Mouse (Mus musculus) lung, embryonic 14.5 days (tissue): ENCODE measurements at regions not wholly inside any gene's neighbourhood (a gene's known extent, or its start where the extent isn't known, plus 50 kb on each side); places are given as distances from the start of the nearest gene placed in this dataset.

Experiments
- ATAC-seq: fragments of 200-750 bp; cut with Nextera tagmentation; 2 replicates; pipeline ENCODE4 v1.8.0; 2017; ENCODE audit warnings: mild to moderate bottlenecking, moderate TSS enrichment, moderate library complexity; ENCODE audit not compliant: insufficient read depth
- DNase-seq: peaks from one replicate; pipeline ENCODE4 v3.0.0-alpha.2; 2015
- H3K27ac ChIP-seq: fragments of 300-500 bp; sonication (generic); 2 replicates; pipeline ENCODE4 v1.5.1; 2014; ENCODE audit warnings: low read depth, mild to moderate bottlenecking, moderate library complexity
- H3K27me3 ChIP-seq: fragments of 300-500 bp; sonication (generic); 2 replicates; pipeline ENCODE4 v1.6.1; 2014; ENCODE audit warnings: low read length, control low read depth; ENCODE audit not compliant: insufficient read depth
- H3K36me3 ChIP-seq: fragments of 300-500 bp; sonication (generic); 2 replicates; pipeline ENCODE4 v1.6.1; 2014; ENCODE audit warnings: control low read depth; ENCODE audit not compliant: insufficient read depth
- H3K4me1 ChIP-seq: fragments of 300-500 bp; sonication (generic); 2 replicates; pipeline ENCODE4 v1.6.1; 2014; ENCODE audit warnings: antibody characterized with exemption, control low read depth; ENCODE audit not compliant: insufficient read depth
- H3K4me2 ChIP-seq: fragments of 300-500 bp; sonication (generic); 2 replicates; pipeline ENCODE4 v1.6.1; 2014; ENCODE audit warnings: mild to moderate bottlenecking
- H3K4me3 ChIP-seq: fragments of 300-500 bp; sonication (generic); 2 replicates; pipeline ENCODE4 v1.5.1; 2014; ENCODE audit warnings: low read depth, low read length
- H3K9ac ChIP-seq: fragments of 300-500 bp; sonication (generic); 2 replicates; pipeline ENCODE4 v1.6.1; 2014
- H3K9me3 ChIP-seq: fragments of 300-500 bp; sonication (generic); 2 replicates; pipeline ENCODE4 v1.6.1; 2016; ENCODE audit warnings: low read depth, low read length, control low read depth
- CTCF ChIP-seq: IDR thresholded peaks from 2 replicates; pipeline ENCODE4 v1.5.1; 2016; ENCODE audit warnings: antibody characterized with exemption, low read depth
- WGBS: fragments of 180-500 bp; shearing (Covaris S2); extraction: QIAGEN DNeasy Blood & Tissue Kit; methylation state at CpG from one replicate; pipeline ENCODE4 v1.1.7; 2014; 5-methylcytosine and 5-hydroxymethylcytosine counted together

DNA sequence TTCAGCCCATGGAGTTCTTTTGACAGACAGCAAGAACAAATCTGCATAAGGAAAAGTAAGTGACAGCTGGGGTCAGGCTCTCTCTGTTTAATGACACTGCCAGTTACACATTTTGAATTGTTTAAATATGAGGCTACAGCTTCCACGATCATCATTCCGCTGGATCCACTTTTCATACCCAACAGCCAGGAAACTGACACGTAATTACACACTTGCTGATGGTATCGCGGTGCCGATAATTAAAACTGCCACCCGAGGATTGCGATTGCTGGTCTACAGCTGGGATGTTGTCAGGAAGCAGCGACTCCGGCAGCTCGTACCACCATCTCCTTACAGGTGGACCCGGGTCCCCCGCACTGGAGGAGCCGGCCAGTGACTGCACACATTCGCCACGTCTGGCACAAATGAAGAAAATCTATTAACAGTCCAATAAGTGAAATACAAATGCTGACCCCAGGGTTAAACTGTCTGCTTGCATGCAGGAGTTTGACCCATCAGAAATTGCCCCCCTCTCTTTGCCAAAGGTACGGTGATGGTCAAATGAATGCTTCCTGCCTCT lies 217.3 kb upstream of the Mgmt start:
- peaks cover 5% of the 10 kb centered on the region; the same call in 1 of the 2 replicates for H3K4me1 ChIP-seq
- no peaks in the 10 kb centered on the region for H3K9me3 ChIP-seq
- ATAC-seq = no peak
- H3K4me2 ChIP-seq = no peak overlapping the region
- no peak overlapping the region for H3K27ac ChIP-seq
- H3K27me3 ChIP-seq = peaks cover 14% of the 10 kb centered on the region
- H3K4me3 ChIP-seq = no peak overlapping the region
- TF ChIP-seq CTCF = no peak
- no peaks in the 10 kb centered on the region for H3K36me3 ChIP-seq
- no peak overlapping the region for H3K9ac ChIP-seq
- no peak for DNase-seq
- 53% methylated on average over 17 of the region's 17 CpGs for WGBS

DNA sequence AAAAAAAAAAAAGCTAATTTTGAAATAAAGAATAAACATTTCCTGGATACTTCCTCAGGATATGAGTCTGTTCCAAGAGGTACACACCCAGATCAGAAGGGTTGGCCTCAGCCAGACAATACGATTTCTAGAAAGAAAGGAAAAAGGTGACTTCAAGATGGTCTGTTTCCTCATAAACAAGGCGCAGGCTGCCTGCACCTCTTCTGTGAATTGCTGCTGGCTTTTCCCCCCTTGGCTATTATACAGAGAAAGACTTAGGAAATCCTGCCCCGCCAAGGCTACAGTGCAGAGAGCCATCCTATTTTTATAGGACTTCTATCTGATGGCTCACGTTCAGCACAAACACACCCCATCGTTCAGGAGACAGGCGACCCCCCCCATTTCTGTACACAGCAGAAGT lies 204.8 kb upstream of the Mgmt start:
- Histone ChIP-seq H3K27me3 (peaks cover 15% of the 10 kb centered on the region), H3K4me1 (peaks cover 7% of the 10 kb centered on the region; the same call in 1 of the 2 replicates), H3K9ac (no peak overlapping the region), H3K4me2 (0 out of 2 replicates have a peak overlapping the region, but pooled peaks have one; percentile 29), H3K27ac (no peak overlapping the region), H3K4me3 (no peak overlapping the region), H3K9me3 (no peaks in the 10 kb centered on the region), H3K36me3 (no peaks in the 10 kb centered on the region)
- ATAC-seq (no peak; the same call in 1 of the 2 replicates), DNase-seq (no peak)
- TF ChIP-seq CTCF = no peak
- WGBS = 27% methylated on average over 6 of the region's 6 CpGs

DNA sequence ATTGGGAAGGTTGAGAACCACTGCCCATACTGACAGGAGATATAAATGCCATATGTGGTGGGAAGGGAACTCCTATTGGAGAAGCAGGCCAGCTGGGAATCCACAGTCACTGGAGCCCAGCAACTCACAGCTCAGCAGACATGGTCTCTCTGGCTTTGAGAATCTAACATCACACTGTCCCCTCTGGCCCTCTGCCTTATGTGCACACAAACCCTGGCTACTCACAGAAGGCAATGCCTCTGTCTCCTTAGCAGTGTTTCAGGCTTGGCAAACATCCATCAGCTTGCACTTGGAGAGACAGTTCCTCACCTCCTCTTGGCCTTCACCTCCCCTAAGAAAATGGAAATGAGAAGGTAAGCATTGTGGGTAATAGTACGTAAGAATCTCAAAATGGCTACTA lies 188.2 kb upstream of the Mgmt start:
- ATAC-seq (no peak), DNase-seq (peak; percentile 25)
- TF ChIP-seq CTCF = no peak
- H3K4me3 ChIP-seq = no peak overlapping the region
- no peaks in the 10 kb centered on the region for H3K9me3 ChIP-seq
- H3K4me2 ChIP-seq = no peak overlapping the region
- H3K36me3 ChIP-seq = no peaks in the 10 kb centered on the region
- 98% methylated on average over 1 of the region's 1 CpGs for WGBS
- H3K9ac ChIP-seq = no peak overlapping the region
- H3K4me1 ChIP-seq = no peaks in the 10 kb centered on the region
- H3K27ac ChIP-seq = no peak overlapping the region
- H3K27me3 ChIP-seq = 0 out of 2 replicates have a peak, but pooled peaks cover 3% of the 10 kb centered on the region

DNA sequence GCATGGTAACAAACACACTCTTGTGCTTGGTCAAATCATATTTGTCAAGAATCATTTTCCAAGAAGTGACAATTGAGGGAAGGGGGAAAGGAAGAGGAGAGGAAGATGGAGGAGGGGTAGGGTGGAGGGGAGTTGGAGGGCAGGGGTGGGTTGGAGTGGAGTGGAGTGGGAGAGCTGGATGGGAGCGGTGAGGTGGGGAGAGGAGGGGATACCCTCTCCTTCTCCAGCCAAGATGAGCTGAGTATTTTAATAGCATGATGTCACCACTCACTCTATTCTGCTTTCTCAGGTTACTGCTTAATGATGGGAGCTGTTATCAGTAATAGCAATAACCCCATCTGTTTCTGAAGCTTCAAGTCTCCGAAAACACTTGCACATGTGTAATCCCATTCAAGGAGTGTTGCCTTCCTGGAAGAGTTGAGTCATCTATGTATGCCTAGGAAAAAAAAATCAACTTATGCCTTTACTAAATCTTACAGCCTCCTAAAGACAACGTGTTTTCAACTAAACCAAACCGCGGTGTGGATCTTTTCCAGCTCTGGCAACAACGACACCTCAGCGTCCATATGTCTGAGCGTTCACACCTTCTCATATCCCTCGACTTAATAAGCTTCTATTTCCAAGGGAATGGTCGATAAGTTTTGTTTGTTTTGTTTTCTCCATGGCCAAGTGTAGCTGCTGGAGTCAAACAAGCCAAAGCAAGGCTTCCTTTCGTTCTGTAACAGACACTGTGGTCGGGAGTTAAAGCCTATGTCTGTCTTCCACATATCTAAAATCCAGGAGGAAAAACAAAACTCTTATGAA lies 187.0 kb upstream of the Mgmt start:
- Histone ChIP-seq H3K4me1 (no peaks in the 10 kb centered on the region), H3K27ac (no peak overlapping the region), H3K9ac (no peak overlapping the region), H3K4me3 (no peak overlapping the region), H3K27me3 (0 out of 2 replicates have a peak, but pooled peaks cover 3% of the 10 kb centered on the region), H3K36me3 (no peaks in the 10 kb centered on the region), H3K9me3 (no peaks in the 10 kb centered on the region), H3K4me2 (no peak overlapping the region)
- 44% methylated on average over 12 of the region's 12 CpGs for WGBS
- no peak for TF ChIP-seq CTCF
- ATAC-seq (0 out of 2 replicates have a peak, but pooled peaks have one; percentile 21), DNase-seq (no peak)

DNA sequence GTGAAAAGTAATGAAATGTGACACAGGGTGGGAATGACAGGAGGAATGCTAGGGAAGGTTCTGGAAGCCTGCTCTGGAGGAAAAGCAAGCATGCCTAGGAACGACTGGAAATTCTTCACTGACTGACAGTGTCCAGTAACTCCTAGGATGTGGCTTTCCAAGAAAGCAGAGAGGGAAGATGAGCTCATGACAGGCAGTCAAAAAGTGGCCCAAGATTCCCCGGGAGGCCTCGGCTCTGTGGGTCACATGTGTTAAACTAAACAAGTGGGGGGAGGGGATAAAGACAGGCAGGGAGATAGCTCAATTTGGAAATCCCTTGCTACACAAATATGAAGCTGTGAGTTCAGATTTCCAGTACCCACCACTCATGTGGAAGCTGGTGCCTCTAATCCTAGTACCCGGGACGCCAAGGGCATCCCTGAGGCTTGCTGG lies 186.4 kb upstream of the Mgmt start:
- DNase-seq (peak; percentile 21), ATAC-seq (0 out of 2 replicates have a peak, but pooled peaks have one; percentile 11)
- Histone ChIP-seq H3K9ac (no peak overlapping the region), H3K4me2 (no peak overlapping the region), H3K27ac (no peak overlapping the region), H3K4me1 (no peaks in the 10 kb centered on the region), H3K36me3 (no peaks in the 10 kb centered on the region), H3K27me3 (0 out of 2 replicates have a peak, but pooled peaks cover 3% of the 10 kb centered on the region), H3K9me3 (no peaks in the 10 kb centered on the region), H3K4me3 (no peak overlapping the region)
- 41% methylated on average over 5 of the region's 5 CpGs for WGBS
- TF ChIP-seq CTCF = no peak

GRCm38 (mm10) chr7:136710653-136711052 lies 183.8 kb upstream of the Mgmt start:
- Histone ChIP-seq H3K27ac (no peak overlapping the region), H3K36me3 (no peaks in the 10 kb centered on the region), H3K9ac (no peak overlapping the region), H3K27me3 (no peaks in the 10 kb centered on the region), H3K9me3 (no peaks in the 10 kb centered on the region), H3K4me1 (no peaks in the 10 kb centered on the region), H3K4me2 (no peak overlapping the region), H3K4me3 (no peak overlapping the region)
- 79% methylated on average over 3 of the region's 3 CpGs for WGBS
- no peak for DNase-seq
- TF ChIP-seq CTCF = no peak
- no peak; the same call in 1 of the 2 replicates for ATAC-seq

GRCm38 (mm10) chr7:136712962-136713640 lies 181.3 kb upstream of the Mgmt start:
- no peaks in the 10 kb centered on the region for H3K36me3 ChIP-seq
- no peak overlapping the region for H3K9ac ChIP-seq
- H3K9me3 ChIP-seq = no peaks in the 10 kb centered on the region
- no peaks in the 10 kb centered on the region for H3K4me1 ChIP-seq
- no peak overlapping the region for H3K4me2 ChIP-seq
- no peaks in the 10 kb centered on the region for H3K27me3 ChIP-seq
- DNase-seq (peak; percentile 64), ATAC-seq (no peak; the same call in 1 of the 2 replicates)
- no peak overlapping the region for H3K27ac ChIP-seq
- no peak overlapping the region for H3K4me3 ChIP-seq
- 40% methylated on average over 16 of the region's 16 CpGs for WGBS
- no peak for TF ChIP-seq CTCF
